Mouse (Mus musculus): Measurements from ENCODE around the gene Rasal2.
A peak's percentile ranks its signal among the peaks of the same experiment; 100 is the strongest.

The Rasal2 gene

GRCm38 (mm10) chr1:157439973-157440641 lies 27.7 kb upstream of the Rasal2 start:
- DNase-seq (ENCODE audit: low read depth, low spot score), result no peak

- no peak for DNase-seq (ENCODE audit: low read depth, low spot score)
Observed at GRCm38 (mm10) chr1:157439101-157439500, 26.7 kb upstream of the Rasal2 start.

GRCm38 (mm10) chr1:157438290-157438689 lies 25.9 kb upstream of the Rasal2 start:
- DNase-seq (ENCODE audit: low read depth, low spot score), result no peak

GRCm38 (mm10) chr1:157435926-157436325 lies 23.5 kb upstream of the Rasal2 start:
- DNase-seq (ENCODE audit: low read depth, low spot score), result no peak

- no peak for DNase-seq (ENCODE audit: low read depth, low spot score)
Observed at GRCm38 (mm10) chr1:157434404-157434803, 22.0 kb upstream of the Rasal2 start.

- DNase-seq (ENCODE audit: low read depth, low spot score), result no peak
Observed at GRCm38 (mm10) chr1:157433316-157433715, 20.9 kb upstream of the Rasal2 start.

GRCm38 (mm10) chr1:157428366-157428765 lies 16.0 kb upstream of the Rasal2 start:
- DNase-seq (ENCODE audit: low read depth, low spot score), result no peak

- no peak for DNase-seq (ENCODE audit: low read depth, low spot score)
Observed at GRCm38 (mm10) chr1:157427604-157428003, 15.2 kb upstream of the Rasal2 start.

- DNase-seq (ENCODE audit: low read depth, low spot score), result no peak
Observed at GRCm38 (mm10) chr1:157426933-157427332, 14.5 kb upstream of the Rasal2 start.

- DNase-seq (ENCODE audit: low read depth, low spot score), result no peak
Observed at GRCm38 (mm10) chr1:157425741-157426427, 13.5 kb upstream of the Rasal2 start.

- DNase-seq (ENCODE audit: low read depth, low spot score), result no peak
Observed at GRCm38 (mm10) chr1:157417861-157418260, 5.5 kb upstream of the Rasal2 start.

- no peak for DNase-seq (ENCODE audit: low read depth, low spot score)
Observed at GRCm38 (mm10) chr1:157417414-157417813, 5.0 kb upstream of the Rasal2 start.

- no peak for DNase-seq (ENCODE audit: low read depth, low spot score)
Observed at GRCm38 (mm10) chr1:157416628-157417027, 4.2 kb upstream of the Rasal2 start.

- no peak for DNase-seq (ENCODE audit: low read depth, low spot score)
Observed at GRCm38 (mm10) chr1:157415771-157416170, 3.4 kb upstream of the Rasal2 start.

- no peak for DNase-seq (ENCODE audit: low read depth, low spot score)
Observed at GRCm38 (mm10) chr1:157411711-157412380, 549 bp downstream of the Rasal2 start.

GRCm38 (mm10) chr1:157411341-157411710 lies 1.1 kb downstream of the Rasal2 start:
- no peak for DNase-seq (ENCODE audit: low read depth, low spot score)

GRCm38 (mm10) chr1:157410937-157411336 lies 1.5 kb downstream of the Rasal2 start:
- no peak for DNase-seq (ENCODE audit: low read depth, low spot score)

GRCm38 (mm10) chr1:157409648-157410047 lies 2.7 kb downstream of the Rasal2 start:
- no peak for DNase-seq (ENCODE audit: low read depth, low spot score)

- DNase-seq (ENCODE audit: low read depth, low spot score), result no peak
Observed at GRCm38 (mm10) chr1:157388027-157388426, 24.4 kb downstream of the Rasal2 start.

GRCm38 (mm10) chr1:157380694-157381093 lies 31.7 kb downstream of the Rasal2 start:
- peak; percentile 46 for DNase-seq (ENCODE audit: low read depth, low spot score)

- DNase-seq (ENCODE audit: low read depth, low spot score), result no peak
Observed at GRCm38 (mm10) chr1:157370397-157370796, 42.0 kb downstream of the Rasal2 start.

- DNase-seq (ENCODE audit: low read depth, low spot score), result no peak
Observed at GRCm38 (mm10) chr1:157368316-157368715, 44.1 kb downstream of the Rasal2 start.

- no peak for DNase-seq (ENCODE audit: low read depth, low spot score)
Observed at GRCm38 (mm10) chr1:157346661-157347060, 65.7 kb downstream of the Rasal2 start.

All from retina, adult 2 months (tissue).